Mouse (Mus musculus): ENCODE data around the gene Krtap19-9b. TPM values are rescaled to one million over a fixed set of nuclear protein-coding genes. Genes with fewer than 3 reads are reported as not detected.

The Krtap19-9b gene
- polyA plus RNA-seq (2014; fragmentation: Nextera tagmentation; extraction: Ambion mirVana), result not detected in 2 replicates

DNA sequence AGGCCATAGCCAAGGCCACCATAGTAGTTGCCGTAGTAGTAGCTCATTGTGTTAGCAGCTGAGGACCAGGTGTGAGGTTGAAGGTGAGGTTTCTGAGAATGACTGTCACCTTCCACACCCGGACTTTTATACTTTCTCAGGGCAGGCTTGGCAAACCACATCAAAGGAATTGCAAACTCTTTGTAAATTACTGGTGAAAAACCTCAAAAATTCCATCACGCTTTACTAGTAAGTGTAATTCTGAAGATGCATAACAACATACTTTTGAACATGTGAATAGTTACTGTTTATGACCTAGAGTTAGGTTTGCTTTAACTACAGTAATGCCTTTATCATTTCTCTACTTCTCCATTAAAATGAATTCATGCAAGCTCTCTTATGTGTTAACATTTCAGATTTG lies at the start of gene Krtap19-9b:
Gene Krtap19-9b (minus strand): TSS at position 101 of the 400 bp plus-strand sequence.
- Histone ChIP-seq H3K9me3 (ENCODE audit: control insufficient read depth, low read length) (no peaks in the 10 kb centered on the region), H3K27me3 (ENCODE audit: control insufficient read depth, insufficient read depth, low read length) (no peaks in the 10 kb centered on the region)
- WGBS, result 96% methylated on average over 3 of the region's 3 CpGs

DNA sequence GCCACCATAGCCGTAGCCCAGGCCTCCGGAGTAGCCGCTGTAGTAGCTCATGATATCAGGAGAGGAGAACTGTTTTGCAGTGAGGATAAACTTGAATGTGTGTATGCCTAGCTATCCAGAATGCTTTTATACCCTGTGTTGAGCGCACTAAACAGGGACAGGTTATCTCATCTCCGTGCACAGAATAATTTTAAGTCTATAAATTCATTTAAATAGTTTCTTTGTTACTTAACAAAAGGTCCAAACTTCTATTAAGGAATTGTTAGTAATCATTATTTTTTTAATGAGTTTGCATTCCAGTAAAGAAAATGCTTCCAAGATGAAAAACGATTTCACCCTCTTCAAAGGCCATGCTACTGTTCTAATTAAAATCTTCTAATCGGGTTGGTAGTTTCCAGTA lies 30.7 kb upstream of the Krtap19-9b start, which contains the start of gene Krtap16-3:
Gene Krtap16-3 (minus strand): TSS at position 101 of the 400 bp plus-strand sequence.
- ATAC-seq (ENCODE audit: low read depth), result no peak
- Histone ChIP-seq H3K36me3 (ENCODE audit: control insufficient read depth, insufficient read depth, low read length) (no peaks in the 10 kb centered on the region), H3K27me3 (ENCODE audit: control insufficient read depth, insufficient read depth, low read length) (no peaks in the 10 kb centered on the region), H3K4me1 (ENCODE audit: control insufficient read depth, insufficient read depth, low read length) (no peaks in the 10 kb centered on the region), H3K9ac (replicated peaks; ENCODE audit: low read depth, low read length) (no peak within 1 kb of the TSS), H3K27ac (ENCODE audit: low read depth, low read length) (no peak within 1 kb of the TSS), H3K9me3 (ENCODE audit: control insufficient read depth, low read length) (no peaks in the 10 kb centered on the region), H3K4me2 (ENCODE audit: low read depth, low read length) (no peak within 1 kb of the TSS), H3K4me3 (ENCODE audit: low read depth, low read length) (no peak within 1 kb of the TSS)
- 88% methylated on average over 7 of the region's 7 CpGs for whole genome bisulfite sequencing

More for the DNA sequence above, at the start of gene Krtap19-9b:
- H3K4me3 ChIP-seq (ENCODE audit: low read depth, low read length), result no peak within 1 kb of the TSS
- H3K27ac ChIP-seq (ENCODE audit: low read depth, low read length), result no peak within 1 kb of the TSS
- H3K4me2 ChIP-seq (ENCODE audit: low read depth, low read length), result no peak within 1 kb of the TSS
- H3K36me3 ChIP-seq (ENCODE audit: control insufficient read depth, insufficient read depth, low read length), result no peaks in the 10 kb centered on the region
- H3K4me1 ChIP-seq (ENCODE audit: control insufficient read depth, insufficient read depth, low read length), result no peaks in the 10 kb centered on the region
- no peak for ATAC-seq (ENCODE audit: low read depth)
- no peak within 1 kb of the TSS for H3K9ac ChIP-seq (replicated peaks; ENCODE audit: low read depth, low read length)

- Histone ChIP-seq H3K9ac (replicated peaks; ENCODE audit: low read depth, low read length) (no peak overlapping the region), H3K4me2 (ENCODE audit: low read depth, low read length) (no peak overlapping the region), H3K4me1 (ENCODE audit: control insufficient read depth, insufficient read depth, low read length) (no peaks in the 10 kb centered on the region), H3K27me3 (ENCODE audit: control insufficient read depth, insufficient read depth, low read length) (no peaks in the 10 kb centered on the region), H3K36me3 (ENCODE audit: control insufficient read depth, insufficient read depth, low read length) (no peaks in the 10 kb centered on the region), H3K4me3 (ENCODE audit: low read depth, low read length) (no peak overlapping the region), H3K27ac (ENCODE audit: low read depth, low read length) (no peak overlapping the region), H3K9me3 (ENCODE audit: control insufficient read depth, low read length) (no peaks in the 10 kb centered on the region)
- 80% methylated on average over 6 of the region's 6 CpGs for WGBS
- ATAC-seq (ENCODE audit: low read depth), result no peak
These were observed 9.0 kb upstream of the Krtap19-9b start for GRCm38 (mm10) chr16:88941106-88941505.

- Histone ChIP-seq H3K9me3 (ENCODE audit: control insufficient read depth, low read length) (no peaks in the 10 kb centered on the region), H3K36me3 (ENCODE audit: control insufficient read depth, insufficient read depth, low read length) (no peaks in the 10 kb centered on the region), H3K9ac (replicated peaks; ENCODE audit: low read depth, low read length) (no peak overlapping the region), H3K27me3 (ENCODE audit: control insufficient read depth, insufficient read depth, low read length) (no peaks in the 10 kb centered on the region), H3K4me3 (ENCODE audit: low read depth, low read length) (no peak overlapping the region), H3K27ac (ENCODE audit: low read depth, low read length) (no peak overlapping the region), H3K4me2 (ENCODE audit: low read depth, low read length) (no peak overlapping the region), H3K4me1 (ENCODE audit: control insufficient read depth, insufficient read depth, low read length) (no peaks in the 10 kb centered on the region)
- 76% methylated on average over 7 of the region's 7 CpGs for WGBS
- no peak for ATAC-seq (ENCODE audit: low read depth)
These were observed 6.2 kb upstream of the Krtap19-9b start for GRCm38 (mm10) chr16:88938252-88938651.

DNA sequence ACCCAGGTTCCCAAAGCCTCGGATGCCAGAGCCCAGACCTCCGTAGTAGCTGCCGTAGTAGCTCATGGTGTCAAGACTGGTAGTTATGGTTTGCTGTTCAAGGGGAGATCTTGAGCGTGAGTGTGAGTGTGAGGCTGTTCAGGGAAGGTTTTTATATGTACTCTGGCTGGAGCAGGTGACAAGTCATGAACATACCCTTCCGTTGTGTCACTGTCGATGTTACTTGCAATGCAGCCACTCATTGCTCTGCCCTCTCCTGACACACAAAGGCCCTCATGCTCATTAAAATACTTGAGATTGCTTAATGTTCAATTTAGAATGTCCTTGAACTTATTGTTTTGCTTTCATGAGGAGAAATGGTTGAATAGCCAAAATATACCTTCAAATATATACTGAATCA lies 35.7 kb downstream of the Krtap19-9b start, which contains the start of gene Krtap19-5:
Gene Krtap19-5 (minus strand): TSS at position 101 of the 400 bp plus-strand sequence.
- ATAC-seq (ENCODE audit: low read depth), result no peak
- H3K27me3 ChIP-seq (ENCODE audit: control insufficient read depth, insufficient read depth, low read length), result no peaks in the 10 kb centered on the region
- H3K36me3 ChIP-seq (ENCODE audit: control insufficient read depth, insufficient read depth, low read length), result no peaks in the 10 kb centered on the region
- H3K9me3 ChIP-seq (ENCODE audit: control insufficient read depth, low read length), result no peaks in the 10 kb centered on the region
- 93% methylated on average over 6 of the region's 6 CpGs for WGBS
- H3K27ac ChIP-seq (ENCODE audit: low read depth, low read length), result no peak within 1 kb of the TSS
- no peak within 1 kb of the TSS for H3K9ac ChIP-seq (replicated peaks; ENCODE audit: low read depth, low read length)
- H3K4me3 ChIP-seq (ENCODE audit: low read depth, low read length), result no peak within 1 kb of the TSS
- no peak within 1 kb of the TSS for H3K4me2 ChIP-seq (ENCODE audit: low read depth, low read length)
- no peaks in the 10 kb centered on the region for H3K4me1 ChIP-seq (ENCODE audit: control insufficient read depth, insufficient read depth, low read length)

- H3K27me3 ChIP-seq (ENCODE audit: control insufficient read depth, insufficient read depth, low read length), result no peaks in the 10 kb centered on the region
- H3K9ac ChIP-seq (replicated peaks; ENCODE audit: low read depth, low read length), result no peak overlapping the region
- no peak overlapping the region for H3K4me3 ChIP-seq (ENCODE audit: low read depth, low read length)
- no peaks in the 10 kb centered on the region for H3K36me3 ChIP-seq (ENCODE audit: control insufficient read depth, insufficient read depth, low read length)
- WGBS, result 89% methylated on average over 6 of the region's 6 CpGs
- H3K4me2 ChIP-seq (ENCODE audit: low read depth, low read length), result no peak overlapping the region
- H3K4me1 ChIP-seq (ENCODE audit: control insufficient read depth, insufficient read depth, low read length), result no peaks in the 10 kb centered on the region
- no peaks in the 10 kb centered on the region for H3K9me3 ChIP-seq (ENCODE audit: control insufficient read depth, low read length)
- no peak for ATAC-seq (ENCODE audit: low read depth)
- no peak overlapping the region for H3K27ac ChIP-seq (ENCODE audit: low read depth, low read length)
These were observed 45.2 kb downstream of the Krtap19-9b start for GRCm38 (mm10) chr16:88886870-88887269.

- no peak for ATAC-seq (ENCODE audit: low read depth)
- H3K9me3 ChIP-seq (ENCODE audit: control insufficient read depth, low read length), result no peaks in the 10 kb centered on the region
- H3K4me1 ChIP-seq (ENCODE audit: control insufficient read depth, insufficient read depth, low read length), result no peaks in the 10 kb centered on the region
- no peak within 1 kb of the TSS for H3K4me3 ChIP-seq (ENCODE audit: low read depth, low read length)
- no peaks in the 10 kb centered on the region for H3K36me3 ChIP-seq (ENCODE audit: control insufficient read depth, insufficient read depth, low read length)
- H3K27ac ChIP-seq (ENCODE audit: low read depth, low read length), result no peak within 1 kb of the TSS
- 92% methylated on average over 5 of the region's 5 CpGs for WGBS
- no peak within 1 kb of the TSS for H3K4me2 ChIP-seq (ENCODE audit: low read depth, low read length)
- no peaks in the 10 kb centered on the region for H3K27me3 ChIP-seq (ENCODE audit: control insufficient read depth, insufficient read depth, low read length)
- no peak within 1 kb of the TSS for H3K9ac ChIP-seq (replicated peaks; ENCODE audit: low read depth, low read length)
These were observed 47.1 kb downstream of the Krtap19-9b start, which contains the start of gene Krtap19-4 for GRCm38 (mm10) chr16:88884989-88885388. Gene Krtap19-4 (minus strand): TSS chr16:88885089.

Other genes starting within 250 kb of the Krtap19-9b start
- gene 2310061N02Rik, start 224.3 kb downstream of the Krtap19-9b start, polyA plus RNA-seq (2014; fragmentation: Nextera tagmentation; extraction: Ambion mirVana), result not detected in 2 replicates
- not detected in 2 replicates for gene Krtap13-1, start 203.4 kb downstream of the Krtap19-9b start, polyA plus RNA-seq (2014; fragmentation: Nextera tagmentation; extraction: Ambion mirVana)
- gene Krtap13, start 180.6 kb downstream of the Krtap19-9b start, polyA plus RNA-seq (2014; fragmentation: Nextera tagmentation; extraction: Ambion mirVana), result not detected in 2 replicates
- not detected in 2 replicates for gene 2310034C09Rik, start 173.4 kb downstream of the Krtap19-9b start, polyA plus RNA-seq (2014; fragmentation: Nextera tagmentation; extraction: Ambion mirVana)
- gene 2310057N15Rik, start 158.1 kb downstream of the Krtap19-9b start, polyA plus RNA-seq (2014; fragmentation: Nextera tagmentation; extraction: Ambion mirVana), result not detected in 2 replicates
- gene Gm5965, start 154.4 kb downstream of the Krtap19-9b start, polyA plus RNA-seq (2014; fragmentation: Nextera tagmentation; extraction: Ambion mirVana), result not detected in 2 replicates
- gene Gm20741, start 120.0 kb downstream of the Krtap19-9b start, polyA plus RNA-seq (2014; fragmentation: Nextera tagmentation; extraction: Ambion mirVana), result not detected in 2 replicates
- not detected in 2 replicates for gene Krtap15, start 112.0 kb downstream of the Krtap19-9b start, polyA plus RNA-seq (2014; fragmentation: Nextera tagmentation; extraction: Ambion mirVana)
- not detected in 2 replicates for gene Krtap14, start 106.1 kb downstream of the Krtap19-9b start, polyA plus RNA-seq (2014; fragmentation: Nextera tagmentation; extraction: Ambion mirVana)
- gene Krtap19-1, start 62.9 kb downstream of the Krtap19-9b start, polyA plus RNA-seq (2014; fragmentation: Nextera tagmentation; extraction: Ambion mirVana), result not detected in 2 replicates
- not detected in 2 replicates for gene Krtap19-2, start 58.0 kb downstream of the Krtap19-9b start, polyA plus RNA-seq (2014; fragmentation: Nextera tagmentation; extraction: Ambion mirVana)
- not detected in 2 replicates for gene Krtap19-3, start 54.2 kb downstream of the Krtap19-9b start, polyA plus RNA-seq (2014; fragmentation: Nextera tagmentation; extraction: Ambion mirVana)
- not detected in 2 replicates for gene Krtap19-4, start 47.2 kb downstream of the Krtap19-9b start, polyA plus RNA-seq (2014; fragmentation: Nextera tagmentation; extraction: Ambion mirVana)
- gene Krtap19-5, start 35.8 kb downstream of the Krtap19-9b start, polyA plus RNA-seq (2014; fragmentation: Nextera tagmentation; extraction: Ambion mirVana), result not detected in 2 replicates
- gene Krtap16-3, start 30.6 kb upstream of the Krtap19-9b start, polyA plus RNA-seq (2014; fragmentation: Nextera tagmentation; extraction: Ambion mirVana), result not detected in 2 replicates
- gene Krtap22-2, start 78.5 kb upstream of the Krtap19-9b start, polyA plus RNA-seq (2014; fragmentation: Nextera tagmentation; extraction: Ambion mirVana), result not detected in 2 replicates
- not detected in 2 replicates for gene Gm10229, start 83.0 kb upstream of the Krtap19-9b start, polyA plus RNA-seq (2014; fragmentation: Nextera tagmentation; extraction: Ambion mirVana)
- gene Krtap6-1, start 99.4 kb upstream of the Krtap19-9b start, polyA plus RNA-seq (2014; fragmentation: Nextera tagmentation; extraction: Ambion mirVana), result not detected in 2 replicates
- not detected in 2 replicates for gene Gm10228, start 109.2 kb upstream of the Krtap19-9b start, polyA plus RNA-seq (2014; fragmentation: Nextera tagmentation; extraction: Ambion mirVana)
- not detected in 2 replicates for gene Krtap6-5, start 115.6 kb upstream of the Krtap19-9b start, polyA plus RNA-seq (2014; fragmentation: Nextera tagmentation; extraction: Ambion mirVana)
- not detected in 2 replicates for gene 1110025L11Rik, start 131.7 kb upstream of the Krtap19-9b start, polyA plus RNA-seq (2014; fragmentation: Nextera tagmentation; extraction: Ambion mirVana)
- gene Krtap6-3, start 151.8 kb upstream of the Krtap19-9b start, polyA plus RNA-seq (2014; fragmentation: Nextera tagmentation; extraction: Ambion mirVana), result not detected in 2 replicates
- gene Gm6358, start 208.6 kb upstream of the Krtap19-9b start, polyA plus RNA-seq (2014; fragmentation: Nextera tagmentation; extraction: Ambion mirVana), result not detected in 2 replicates
- gene Gm10061, start 218.8 kb upstream of the Krtap19-9b start, polyA plus RNA-seq (2014; fragmentation: Nextera tagmentation; extraction: Ambion mirVana), result not detected in 2 replicates
- not detected in 2 replicates for gene Gm9789, start 225.7 kb upstream of the Krtap19-9b start, polyA plus RNA-seq (2014; fragmentation: Nextera tagmentation; extraction: Ambion mirVana)
- gene Gm7735, start 237.2 kb upstream of the Krtap19-9b start, polyA plus RNA-seq (2014; fragmentation: Nextera tagmentation; extraction: Ambion mirVana), result not detected in 2 replicates
- gene 1110057P08Rik, start 242.5 kb upstream of the Krtap19-9b start, polyA plus RNA-seq (2014; fragmentation: Nextera tagmentation; extraction: Ambion mirVana), result not detected in 2 replicates